Mouse (Mus musculus) MEL (cell line): ENCODE results near the gene Fgfbp3.

Source experiments
- CHD2 ChIP-seq: IDR thresholded peaks from 2 replicates; pipeline ENCODE4 v1.6.1; 2011; ENCODE audit warnings: low read length, improper control_type of control experiment
- CTCF ChIP-seq, 3 experiments: IDR thresholded peaks in 2 of 3; conservative IDR thresholded peaks in 1 of 3; 2 replicates each; pipeline ENCODE4 v1.5.1; 2011 to 2012; ENCODE audit warnings: low read length in 3 of 3, low read depth in 2 of 3, mild to moderate bottlenecking in 2 of 3, improper control_type of control experiment in 1 of 3, inconsistent platforms in 1 of 3, mixed read lengths in 1 of 3, moderate library complexity in 1 of 3; ENCODE audit not compliant: control insufficient read depth in 1 of 3, insufficient read depth in 1 of 3, poor library complexity in 1 of 3, severe bottlenecking in 1 of 3
- GABPA ChIP-seq: IDR thresholded peaks from 2 replicates; pipeline ENCODE4 v1.6.1; 2012; ENCODE audit warnings: low read depth, mild to moderate bottlenecking, inconsistent platforms, low read length, improper control_type of control experiment, moderate library complexity
- MYB ChIP-seq: IDR thresholded peaks from 2 replicates; pipeline ENCODE4 v1.6.1; 2011; ENCODE audit warnings: mild to moderate bottlenecking, low read depth, low read length, improper control_type of control experiment
- ZMIZ1 ChIP-seq: IDR thresholded peaks from 2 replicates; pipeline ENCODE4 v1.6.1; 2012; ENCODE audit warnings: low read depth, mild to moderate bottlenecking, inconsistent platforms, low read length, improper control_type of control experiment, moderate library complexity

DNA sequence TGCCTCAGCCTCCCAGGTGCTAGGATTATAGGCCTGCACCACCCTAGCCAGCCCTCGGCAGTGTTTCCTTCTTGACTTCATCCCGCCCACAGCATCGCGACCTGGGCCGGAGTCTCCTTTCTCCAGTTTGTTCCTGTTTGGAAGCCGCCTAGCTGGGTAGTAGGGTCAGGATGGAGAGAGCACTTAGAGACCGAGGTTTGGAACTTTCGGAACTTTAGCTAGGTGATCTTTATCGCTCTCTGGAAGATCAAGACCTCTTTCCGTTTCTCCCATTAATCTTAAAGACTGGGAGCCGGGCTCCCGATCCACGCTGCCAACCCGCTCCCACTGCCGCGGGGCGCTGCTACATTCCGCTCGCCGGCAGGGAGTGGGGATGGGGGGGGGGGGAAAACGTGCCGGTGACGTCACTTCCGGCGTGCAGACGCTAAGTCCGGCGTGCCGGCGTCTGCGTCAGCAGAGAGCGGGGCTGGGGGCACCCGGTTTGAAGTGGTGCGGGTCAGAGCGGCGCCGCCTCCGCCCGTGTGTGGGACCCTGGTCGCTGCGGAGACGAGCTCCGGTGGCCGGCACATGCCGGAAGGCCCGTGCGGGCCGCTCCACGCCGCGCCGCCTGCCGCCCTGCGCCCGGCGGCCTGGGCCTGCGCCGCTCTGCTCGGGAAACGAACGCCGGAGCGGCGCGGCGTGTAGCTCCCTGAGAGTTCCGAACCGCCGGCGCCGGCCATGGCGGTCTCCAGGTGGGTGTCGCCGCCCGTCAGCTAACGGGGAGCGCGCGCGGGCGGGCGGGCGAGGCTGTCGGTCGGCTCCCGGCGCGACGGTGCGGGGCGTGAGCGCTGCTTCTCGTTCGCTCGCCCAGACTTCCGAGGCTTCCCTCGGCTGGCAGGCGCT, 6.5 kb upstream of the Fgfbp3 start, which contains the start of gene Btaf1:
- TF ChIP-seq ZMIZ1 (peak; percentile 91), CTCF (IDR thresholded peaks at IDR 0.05 in 2 of 3, conservative IDR thresholded peaks at IDR 0.05 in 1 of 3; ENCODE audit: control insufficient read depth in 1 of 3, insufficient read depth in 1 of 3, low read depth in 2 of 3, low read length in 3 of 3, poor library complexity in 1 of 3, severe bottlenecking in 1 of 3) (no peak), GABPA (no peak), CHD2 (no peak), MYB (no peak)
